Mouse (Mus musculus) neural tube, embryonic 13.5 days (tissue): ENCODE measurements around the gene Syt10. TPM values are rescaled to one million over a fixed set of nuclear protein-coding genes. Genes with fewer than 3 reads are reported as not detected.
"Not testable (repeated sequence)": the region's sequence is repeated elsewhere in the genome, so short reads cannot be mapped to it uniquely, and the experiment has no call there.

Experiments
- ATAC-seq: fragments of 200-750 bp; cut with Nextera tagmentation; 2 replicates; pipeline ENCODE4 v1.8.0; 2017; ENCODE audit warnings: low read depth, mild to moderate bottlenecking, moderate TSS enrichment, moderate library complexity
- H3K27ac ChIP-seq: fragments of 300-500 bp; sonication (generic); replicated peaks from 2 replicates; pipeline ENCODE4 v1.5.1; 2015; ENCODE audit warnings: moderate library complexity, mild to moderate bottlenecking, inconsistent platforms
- H3K27me3 ChIP-seq: fragments of 300-500 bp; sonication (generic); 2 replicates; pipeline ENCODE4 v1.6.1; 2015; ENCODE audit warnings: mild to moderate bottlenecking, inconsistent platforms
- H3K36me3 ChIP-seq: fragments of 300-500 bp; sonication (generic); 2 replicates; pipeline ENCODE4 v1.6.1; 2015; ENCODE audit warnings: mild to moderate bottlenecking, inconsistent platforms
- H3K4me1 ChIP-seq: fragments of 300-500 bp; sonication (generic); replicated peaks from 2 replicates; pipeline ENCODE4 v1.6.1; 2015; ENCODE audit warnings: inconsistent platforms
- H3K4me2 ChIP-seq: fragments of 300-500 bp; sonication (generic); 2 replicates; pipeline ENCODE4 v1.6.1; 2015; ENCODE audit warnings: inconsistent platforms, mild to moderate bottlenecking, moderate library complexity
- H3K4me3 ChIP-seq: fragments of 300-500 bp; sonication (generic); 2 replicates; pipeline ENCODE4 v1.5.1; 2015; ENCODE audit warnings: mild to moderate bottlenecking, inconsistent platforms
- H3K9ac ChIP-seq: fragments of 300-500 bp; sonication (generic); 2 replicates; pipeline ENCODE4 v1.6.1; 2015; ENCODE audit warnings: moderate library complexity, mild to moderate bottlenecking, inconsistent platforms
- H3K9me3 ChIP-seq: fragments of 300-500 bp; sonication (generic); 2 replicates; pipeline ENCODE4 v1.6.1; 2016; ENCODE audit warnings: inconsistent platforms
- WGBS: fragments of 180-500 bp; shearing (Covaris S2); methylation state at CpG from one replicate; pipeline ENCODE4 v1.1.7; 2015; 5-methylcytosine and 5-hydroxymethylcytosine counted together
- microRNA-seq: library from miRNA; unstranded; fragments of <30 nt; microRNA quantifications from one replicate; pipeline ENCODE4, GENCODE M21; 2016
- polyA plus RNA-seq: library from polyadenylated mRNA; unstranded; fragments of >200 nt; fragmentation: Nextera tagmentation; extraction: Ambion mirVana; gene quantifications from 2 replicates; pipeline ENCODE4 v1.2.1, GENCODE M21; 2015

Syt10 gene
- polyA plus RNA-seq, result 2.1 and 2.7 TPM in 2 replicates

- H3K4me2 ChIP-seq, result peak within 1 kb of the TSS; percentile 96
- peak within 1 kb of the TSS; percentile 63 for H3K9ac ChIP-seq
- H3K4me1 ChIP-seq, result peaks cover 14% of the 10 kb centered on the region
- H3K36me3 ChIP-seq, result no peaks in the 10 kb centered on the region
- WGBS, result under 1% methylated on average over 52 of the region's 53 CpGs
- no peak within 1 kb of the TSS for H3K27ac ChIP-seq
- H3K4me3 ChIP-seq, result peak within 1 kb of the TSS; percentile 65
- ATAC-seq, result peak; percentile 80
- H3K27me3 ChIP-seq, result peaks cover 39% of the 10 kb centered on the region
- H3K9me3 ChIP-seq, result no peaks in the 10 kb centered on the region
Measured at GRCm38 (mm10) chr15:89841364-89842017, at the start of gene Syt10. Syt10 (minus strand) TSS chr15:89841860.

DNA sequence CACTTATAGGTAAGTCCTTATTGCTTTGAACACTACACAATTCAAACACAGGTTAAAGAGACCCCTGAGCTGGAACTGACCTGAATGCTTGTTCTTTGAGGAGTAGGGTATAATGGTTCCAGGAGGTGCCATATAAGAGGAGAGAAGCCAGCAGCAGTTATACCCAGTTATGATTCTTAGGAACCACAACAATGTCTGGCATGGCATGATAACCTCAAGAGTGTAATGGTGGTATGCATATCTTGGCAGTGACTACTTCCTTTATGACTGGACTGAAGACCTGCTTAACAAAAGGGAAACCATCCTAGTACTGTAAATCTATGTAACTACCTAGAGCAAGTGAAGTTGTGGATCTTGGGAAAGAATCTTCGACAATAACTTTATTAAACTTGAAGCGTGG lies 42.1 kb upstream of the Syt10 start:
- Histone ChIP-seq H3K4me2 (no peak overlapping the region), H3K9ac (no peak overlapping the region), H3K9me3 (no peaks in the 10 kb centered on the region), H3K4me1 (no peaks in the 10 kb centered on the region), H3K36me3 (no peaks in the 10 kb centered on the region), H3K27me3 (no peaks in the 10 kb centered on the region), H3K4me3 (no peak overlapping the region), H3K27ac (no peak overlapping the region)
- WGBS, result 91% methylated on average over 2 of the region's 2 CpGs
- ATAC-seq, result no peak

DNA sequence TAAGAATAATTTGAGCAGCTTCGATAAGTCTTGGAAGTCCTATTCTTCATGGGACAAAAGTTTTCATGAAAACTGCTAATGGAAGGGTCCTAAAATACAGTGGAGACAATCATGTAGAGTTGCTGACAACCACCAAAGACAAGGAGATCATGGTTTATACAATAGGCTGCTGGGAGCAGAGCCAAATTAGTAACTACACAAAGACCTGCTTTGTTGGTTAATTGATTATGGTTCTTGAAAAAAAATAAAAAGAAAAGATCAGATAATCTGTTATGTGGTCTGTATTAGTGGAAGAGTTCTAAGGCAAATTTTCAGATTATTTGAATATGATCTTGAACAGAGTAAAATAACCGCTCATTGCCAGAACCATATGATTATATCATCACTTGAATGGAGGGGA lies 37.3 kb upstream of the Syt10 start:
- ATAC-seq, result no peak
- WGBS, result 91% methylated on average over 2 of the region's 2 CpGs
- H3K9ac ChIP-seq, result no peak overlapping the region
- no peaks in the 10 kb centered on the region for H3K36me3 ChIP-seq
- H3K4me1 ChIP-seq, result no peaks in the 10 kb centered on the region
- H3K27me3 ChIP-seq, result no peaks in the 10 kb centered on the region
- no peak overlapping the region for H3K27ac ChIP-seq
- no peaks in the 10 kb centered on the region for H3K9me3 ChIP-seq
- H3K4me3 ChIP-seq, result no peak overlapping the region
- H3K4me2 ChIP-seq, result no peak overlapping the region

- no peak overlapping the region for H3K27ac ChIP-seq
- peaks cover 5% of the 10 kb centered on the region; the same call in 1 of the 2 replicates for H3K4me1 ChIP-seq
- H3K36me3 ChIP-seq, result no peaks in the 10 kb centered on the region
- H3K4me3 ChIP-seq, result no peak overlapping the region
- H3K9me3 ChIP-seq, result no peaks in the 10 kb centered on the region
- peak overlapping the region; percentile 16; the same call in 1 of the 2 replicates for H3K4me2 ChIP-seq
- ATAC-seq, result no peak
- WGBS, result 17% methylated on average over 10 of the region's 10 CpGs
- no peak overlapping the region for H3K9ac ChIP-seq
- H3K27me3 ChIP-seq, result no peaks in the 10 kb centered on the region
Measured at GRCm38 (mm10) chr15:89816098-89816497, 25.6 kb downstream of the Syt10 start.

DNA sequence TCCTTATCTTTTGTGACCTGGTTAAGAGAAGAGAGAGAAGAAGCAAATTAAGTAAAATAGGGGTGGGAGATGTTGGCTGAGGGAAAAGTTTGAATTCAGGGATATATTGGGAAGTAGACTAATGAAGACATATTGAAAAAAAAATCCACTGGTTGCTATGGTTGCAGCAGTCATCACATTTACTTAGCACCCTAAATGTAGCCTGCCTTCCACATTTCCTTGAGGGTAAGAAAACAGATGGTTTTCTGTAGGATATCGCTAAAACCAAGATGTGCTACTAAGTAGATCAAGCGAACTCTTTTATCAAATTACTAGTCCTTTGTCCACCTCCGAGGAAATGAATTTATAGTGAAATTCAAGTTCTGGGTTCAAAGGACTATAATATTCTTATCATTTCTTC lies 37.2 kb downstream of the Syt10 start:
- no peak for ATAC-seq
- Histone ChIP-seq H3K4me2 (no peak overlapping the region), H3K27me3 (no peaks in the 10 kb centered on the region), H3K4me1 (peaks cover 3% of the 10 kb centered on the region; the same call in 1 of the 2 replicates), H3K4me3 (no peak overlapping the region), H3K9me3 (no peaks in the 10 kb centered on the region), H3K36me3 (no peaks in the 10 kb centered on the region), H3K9ac (no peak overlapping the region), H3K27ac (no peak overlapping the region)
- 93% methylated on average over 3 of the region's 3 CpGs for WGBS

- ATAC-seq, result no peak
- Histone ChIP-seq H3K4me3 (no peak overlapping the region), H3K4me1 (no peaks in the 10 kb centered on the region), H3K9ac (no peak overlapping the region), H3K27ac (no peak overlapping the region), H3K27me3 (no peaks in the 10 kb centered on the region), H3K9me3 (no peaks in the 10 kb centered on the region), H3K4me2 (0 out of 2 replicates have a peak overlapping the region, but pooled peaks have one; percentile 0), H3K36me3 (no peaks in the 10 kb centered on the region)
- 64% methylated on average over 9 of the region's 9 CpGs for WGBS
Measured at GRCm38 (mm10) chr15:89779928-89780327, 61.7 kb downstream of the Syt10 start.

- not testable (repeated sequence) for H3K4me1 ChIP-seq, H3K36me3 ChIP-seq, H3K27ac ChIP-seq, H3K27me3 ChIP-seq, ATAC-seq, H3K4me3 ChIP-seq, H3K9me3 ChIP-seq, H3K4me2 ChIP-seq, H3K9ac ChIP-seq
- 89% methylated on average over 12 of the region's 13 CpGs for WGBS
Measured at GRCm38 (mm10) chr15:89766016-89766415, 75.6 kb downstream of the Syt10 start.

DNA sequence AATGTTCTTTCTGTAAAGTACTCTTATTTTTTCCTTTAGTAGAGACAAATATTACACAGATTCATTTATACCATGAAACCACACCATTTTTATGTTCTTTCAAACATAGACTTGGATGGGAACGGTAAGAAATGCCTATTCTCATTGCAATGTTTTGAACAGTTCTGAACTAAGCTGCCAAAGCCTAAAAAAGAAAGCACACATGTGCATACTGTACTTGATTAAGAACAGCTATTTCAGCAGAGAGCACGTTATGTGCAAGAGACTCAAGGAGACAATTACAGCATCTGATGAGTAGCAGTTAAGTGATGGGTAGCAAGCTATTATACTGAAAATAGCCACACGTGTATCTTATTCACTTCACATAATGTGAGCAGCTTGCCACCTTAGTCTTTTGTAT lies 108.0 kb downstream of the Syt10 start:
- no peak overlapping the region for H3K4me2 ChIP-seq
- H3K36me3 ChIP-seq, result no peaks in the 10 kb centered on the region
- no peaks in the 10 kb centered on the region for H3K9me3 ChIP-seq
- no peaks in the 10 kb centered on the region for H3K27me3 ChIP-seq
- no peak overlapping the region for H3K27ac ChIP-seq
- WGBS, result 82% methylated on average over 3 of the region's 3 CpGs
- no peak overlapping the region for H3K9ac ChIP-seq
- no peaks in the 10 kb centered on the region for H3K4me1 ChIP-seq
- no peak overlapping the region for H3K4me3 ChIP-seq
- no peak for ATAC-seq

Small RNA genes lying within 50 kb of the gene (microRNA-seq; reads per million reads assigned to microRNA genes)
- gene Gm24643, result not detected

Other genes starting within 250 kb of the Syt10 start
- gene Rabl2, start 249.9 kb downstream of the Syt10 start, polyA plus RNA-seq, result 70.7 and 82.4 TPM in 2 replicates